Mouse (Mus musculus) B cell, adult (primary cell): ENCODE measurements around the gene Zfp606. TPM values are rescaled to one million over a fixed set of nuclear protein-coding genes. Genes with fewer than 3 reads are reported as not detected.

Experiments
- total RNA-seq: library from RNA; stranded (reverse); gene quantifications from 4 replicates; pipeline ENCODE4 v1.2.4, GENCODE M21; 2023; ENCODE audit not compliant: inconsistent age

The Zfp606 gene
- total RNA-seq = 6.2 to 7.5 TPM (median 7.4 TPM) in 4 replicates

GRCm38 (mm10) chr7:12478158-12479008 lies at the start of gene Zfp606:
Gene Zfp606, plus strand, starts transcription at chr7:12478293.

GRCm38 (mm10) chr7:12512217-12512616 lies 34.1 kb downstream of the Zfp606 start, which contains the start of gene 2900092C05Rik:
Gene 2900092C05Rik, plus strand, starts transcription at chr7:12512517.

Other genes with a start within 250 kb of the Zfp606 start
- gene Vmn1r81, start 210.0 kb upstream of the Zfp606 start, total RNA-seq = not detected in 4 replicates
- not detected in 4 replicates for gene Vmn1r82, start 177.9 kb upstream of the Zfp606 start, total RNA-seq
- gene Vmn1r83, start 148.8 kb upstream of the Zfp606 start, total RNA-seq = not detected in 4 replicates
- not detected in 4 replicates for gene Vmn1r84, start 109.0 kb upstream of the Zfp606 start, total RNA-seq
- gene Zfp551, start 55.5 kb upstream of the Zfp606 start, total RNA-seq = 1.5 to 2.9 TPM (median 2.3 TPM) in 4 replicates
- gene 2900092C05Rik, start 34.2 kb downstream of the Zfp606 start, total RNA-seq = not detected in 4 replicates
- 0.03 to 0.12 TPM (median 0.06 TPM) in 3 of 4 replicates, not detected in the other for gene Vmn2r53, start 130.5 kb downstream of the Zfp606 start, total RNA-seq
- not detected in 4 replicates for gene Vmn2r54, start 162.0 kb downstream of the Zfp606 start, total RNA-seq
- not detected in 4 replicates for gene Vmn2r55, start 206.7 kb downstream of the Zfp606 start, total RNA-seq